Mouse (Mus musculus) retina, postnatal 1 day (tissue): ENCODE data around the gene Btbd9.

Experiments
- DNase-seq: peaks from one replicate; pipeline ENCODE4 v3.0.0-alpha.2; 2012

The Btbd9 gene

GRCm38 (mm10) chr17:30269136-30270063, 306.9 kb downstream of the Btbd9 start:
- no peak for DNase-seq

GRCm38 (mm10) chr17:30268456-30268855, 307.8 kb downstream of the Btbd9 start:
- DNase-seq, result no peak

- DNase-seq, result no peak
Observed at GRCm38 (mm10) chr17:30267432-30267973, 308.8 kb downstream of the Btbd9 start.

- DNase-seq, result no peak
Observed at GRCm38 (mm10) chr17:30263535-30263934, 312.8 kb downstream of the Btbd9 start.

GRCm38 (mm10) chr17:30262943-30263342, 313.3 kb downstream of the Btbd9 start:
- DNase-seq, result peak; percentile 25

GRCm38 (mm10) chr17:30262440-30262839, 313.8 kb downstream of the Btbd9 start:
- peak; percentile 50 for DNase-seq

GRCm38 (mm10) chr17:30261983-30262340, 314.3 kb downstream of the Btbd9 start:
- DNase-seq, result peak; percentile 16

- DNase-seq, result no peak
Observed at GRCm38 (mm10) chr17:30261307-30261982, 314.8 kb downstream of the Btbd9 start.

GRCm38 (mm10) chr17:30260641-30261306, 315.5 kb downstream of the Btbd9 start:
- no peak for DNase-seq

- DNase-seq, result no peak
Observed at GRCm38 (mm10) chr17:30259938-30260337, 316.4 kb downstream of the Btbd9 start.

- DNase-seq, result no peak
Observed at GRCm38 (mm10) chr17:30258480-30258879, 317.8 kb downstream of the Btbd9 start.

- no peak for DNase-seq
Observed at GRCm38 (mm10) chr17:30255928-30256560, 320.2 kb downstream of the Btbd9 start.

- no peak for DNase-seq
Observed at GRCm38 (mm10) chr17:30253924-30254323, 322.4 kb downstream of the Btbd9 start.

- no peak for DNase-seq
Observed at GRCm38 (mm10) chr17:30253028-30253427, 323.3 kb downstream of the Btbd9 start.

GRCm38 (mm10) chr17:30245308-30245706, 331.0 kb downstream of the Btbd9 start:
- no peak for DNase-seq

GRCm38 (mm10) chr17:30244651-30245307, 331.5 kb downstream of the Btbd9 start:
- DNase-seq, result no peak

- DNase-seq, result no peak
Observed at GRCm38 (mm10) chr17:30243540-30243939, 332.7 kb downstream of the Btbd9 start.

- no peak for DNase-seq
Observed at GRCm38 (mm10) chr17:30242647-30243046, 333.6 kb downstream of the Btbd9 start.

GRCm38 (mm10) chr17:30241720-30242322, 334.5 kb downstream of the Btbd9 start:
- peak; percentile 80 for DNase-seq

GRCm38 (mm10) chr17:30241061-30241460, 335.2 kb downstream of the Btbd9 start:
- DNase-seq, result no peak

GRCm38 (mm10) chr17:30240659-30241058, 335.6 kb downstream of the Btbd9 start:
- DNase-seq, result no peak

GRCm38 (mm10) chr17:30239458-30239857, 336.8 kb downstream of the Btbd9 start:
- DNase-seq, result no peak
